Mouse (Mus musculus): ENCODE data around the gene Yars. TPM values are rescaled to one million over a fixed set of nuclear protein-coding genes. Genes with fewer than 3 reads are reported as not detected.

Gene Yars
- polyA plus RNA-seq, 1 experiment from 2014 or later, result 69.8 TPM

- no peak for ATAC-seq (ENCODE audit: borderline replicate concordance, extremely low read depth, low FRiP score, low TSS enrichment)
These were observed 44.9 kb downstream of the Yars start for GRCm38 (mm10) chr4:129234488-129234887.

GRCm38 (mm10) chr4:129235147-129235546 is 45.6 kb downstream of the Yars start:
- no peaks in the 10 kb centered on the region for H3K27me3 ChIP-seq
- H3K4me1 ChIP-seq, result peaks cover 75% of the 10 kb centered on the region
- 63% methylated on average over 3 of the region's 3 CpGs for WGBS

More at GRCm38 (mm10) chr4:129234488-129234887, 44.9 kb downstream of the Yars start:
- Histone ChIP-seq H3K4me2 (0 out of 2 replicates have a peak overlapping the region, but pooled peaks have one; percentile 1), H3K27me3 (no peaks in the 10 kb centered on the region), H3K9me3 (no peaks in the 10 kb centered on the region), H3K36me3 (no peaks in the 10 kb centered on the region), H3K4me1 (peaks cover 73% of the 10 kb centered on the region), H3K27ac (peak overlapping the region; percentile 25; the same call in 1 of the 2 replicates), H3K4me3 (no peak overlapping the region), H3K9ac (no peak overlapping the region)
- 19% methylated on average over 7 of the region's 7 CpGs for WGBS

GRCm38 (mm10) chr4:129236236-129236813 is 46.8 kb downstream of the Yars start:
- Histone ChIP-seq H3K9me3 (no peaks in the 10 kb centered on the region), H3K4me2 (no peak overlapping the region), H3K4me1 (peaks cover 69% of the 10 kb centered on the region), H3K4me3 (no peak overlapping the region), H3K9ac (no peak overlapping the region), H3K27ac (no peak overlapping the region), H3K27me3 (no peaks in the 10 kb centered on the region), H3K36me3 (no peaks in the 10 kb centered on the region)
- 73% methylated on average over 8 of the region's 8 CpGs for WGBS
- ATAC-seq (ENCODE audit: borderline replicate concordance, extremely low read depth, low FRiP score, low TSS enrichment), result no peak

More at GRCm38 (mm10) chr4:129235147-129235546, 45.6 kb downstream of the Yars start:
- H3K4me3 ChIP-seq, result no peak overlapping the region
- no peaks in the 10 kb centered on the region for H3K9me3 ChIP-seq
- no peak for ATAC-seq (ENCODE audit: borderline replicate concordance, extremely low read depth, low FRiP score, low TSS enrichment)
- H3K36me3 ChIP-seq, result no peaks in the 10 kb centered on the region
- H3K9ac ChIP-seq, result no peak overlapping the region
- H3K27ac ChIP-seq, result no peak overlapping the region
- H3K4me2 ChIP-seq, result no peak overlapping the region

- Histone ChIP-seq H3K4me1 (peaks cover 64% of the 10 kb centered on the region), H3K9ac (peak overlapping the region; percentile 63; the same call in 1 of the 2 replicates), H3K27ac (no peak overlapping the region), H3K4me3 (peak overlapping the region; percentile 74), H3K9me3 (no peaks in the 10 kb centered on the region), H3K36me3 (no peaks in the 10 kb centered on the region), H3K4me2 (peak overlapping the region; percentile 99), H3K27me3 (no peaks in the 10 kb centered on the region)
- WGBS, result 10% methylated on average over 21 of the region's 21 CpGs
- ATAC-seq (ENCODE audit: borderline replicate concordance, extremely low read depth, low FRiP score, low TSS enrichment), result no peak
These were observed 48.4 kb downstream of the Yars start for GRCm38 (mm10) chr4:129237843-129238441.

GRCm38 (mm10) chr4:129238579-129239016 is 49.0 kb downstream of the Yars start:
- no peaks in the 10 kb centered on the region for H3K9me3 ChIP-seq
- H3K4me3 ChIP-seq, result peak overlapping the region; percentile 74
- 1% methylated on average over 23 of the region's 23 CpGs for WGBS
- no peaks in the 10 kb centered on the region for H3K36me3 ChIP-seq
- no peaks in the 10 kb centered on the region for H3K27me3 ChIP-seq
- H3K4me1 ChIP-seq, result peaks cover 64% of the 10 kb centered on the region
- H3K27ac ChIP-seq, result no peak overlapping the region
- H3K9ac ChIP-seq, result peak overlapping the region; percentile 63
- H3K4me2 ChIP-seq, result peak overlapping the region; percentile 99
- ATAC-seq (ENCODE audit: borderline replicate concordance, extremely low read depth, low FRiP score, low TSS enrichment), result peak; percentile 8; the same call in 1 of the 2 replicates

DNA sequence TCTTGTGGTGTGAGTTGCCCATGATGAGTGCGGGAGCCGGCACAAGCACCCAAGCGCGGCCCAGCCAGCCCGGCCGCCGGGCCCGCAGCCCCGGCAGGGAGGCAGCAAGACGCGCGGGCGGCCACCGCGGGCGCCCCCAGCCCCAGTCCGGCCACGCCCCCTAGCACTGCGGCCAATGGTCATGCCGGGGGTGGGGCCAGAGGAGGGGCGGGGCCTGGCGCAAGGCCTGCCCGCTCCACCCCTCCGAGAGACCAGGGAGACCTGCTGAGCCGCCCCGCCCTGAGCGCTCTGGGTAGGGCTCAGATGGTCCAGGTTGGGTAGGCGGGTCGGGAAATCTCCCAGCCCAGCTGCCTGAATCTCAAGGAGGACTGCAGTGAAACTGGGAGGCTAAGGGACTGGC is 49.5 kb downstream of the Yars start:
- H3K4me1 ChIP-seq, result peaks cover 62% of the 10 kb centered on the region
- H3K9me3 ChIP-seq, result no peaks in the 10 kb centered on the region
- peak overlapping the region; percentile 99 for H3K4me2 ChIP-seq
- peak overlapping the region; percentile 63 for H3K9ac ChIP-seq
- under 1% methylated on average over 29 of the region's 29 CpGs for WGBS
- no peak overlapping the region for H3K27ac ChIP-seq
- no peaks in the 10 kb centered on the region for H3K27me3 ChIP-seq
- ATAC-seq (ENCODE audit: borderline replicate concordance, extremely low read depth, low FRiP score, low TSS enrichment), result peak; percentile 86
- peak overlapping the region; percentile 74 for H3K4me3 ChIP-seq
- no peaks in the 10 kb centered on the region for H3K36me3 ChIP-seq

DNA sequence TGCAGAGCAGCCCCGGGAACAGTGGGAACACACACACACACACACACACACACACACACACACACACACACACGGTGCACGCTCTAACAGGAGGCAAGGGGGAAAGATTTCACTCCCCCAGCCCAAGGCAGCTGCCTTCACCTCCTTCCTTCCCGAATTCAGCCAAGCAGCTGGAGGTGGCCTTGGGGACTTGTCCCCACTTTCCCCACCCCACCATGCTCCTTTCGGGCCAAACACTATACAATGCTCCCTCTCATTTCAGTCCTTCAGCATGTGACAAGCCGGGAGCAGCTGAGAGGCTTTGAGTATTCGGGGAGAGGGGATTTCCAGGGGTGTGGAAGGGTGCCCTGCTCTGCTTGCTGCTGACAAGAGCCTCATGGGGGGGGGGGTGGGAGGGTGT is 52.3 kb downstream of the Yars start:
- Histone ChIP-seq H3K4me3 (no peak overlapping the region), H3K9me3 (no peaks in the 10 kb centered on the region), H3K4me1 (peaks cover 64% of the 10 kb centered on the region), H3K27me3 (peaks cover 7% of the 10 kb centered on the region; the same call in 1 of the 2 replicates), H3K27ac (0 out of 2 replicates have a peak overlapping the region, but pooled peaks have one; percentile 13), H3K4me2 (no peak overlapping the region), H3K9ac (no peak overlapping the region), H3K36me3 (no peaks in the 10 kb centered on the region)
- ATAC-seq (ENCODE audit: borderline replicate concordance, extremely low read depth, low FRiP score, low TSS enrichment), result no peak
- WGBS, result 21% methylated on average over 7 of the region's 7 CpGs

DNA sequence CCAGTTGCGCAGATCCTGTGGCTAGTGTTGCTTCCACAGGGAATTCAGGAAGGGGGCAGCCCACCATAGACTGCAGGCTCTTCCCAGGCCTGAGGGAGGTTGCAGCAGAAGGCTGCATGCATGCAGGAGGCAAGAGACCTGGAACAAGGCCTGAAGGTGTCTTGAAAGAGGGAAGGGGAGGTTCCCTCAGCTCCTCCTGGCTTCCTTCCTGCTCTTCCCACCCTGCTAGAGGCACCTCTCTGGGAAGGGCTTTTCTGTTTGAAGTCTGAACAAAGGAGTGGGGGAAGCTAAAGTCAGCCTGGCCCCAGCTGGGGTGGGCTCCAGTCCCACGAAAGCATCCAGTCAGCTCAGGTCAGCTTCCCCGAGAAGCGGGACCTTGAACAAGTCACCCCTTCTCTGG is 52.8 kb downstream of the Yars start:
- H3K4me3 ChIP-seq, result no peak overlapping the region
- peaks cover 64% of the 10 kb centered on the region for H3K4me1 ChIP-seq
- H3K27ac ChIP-seq, result 0 out of 2 replicates have a peak overlapping the region, but pooled peaks have one; percentile 13
- no peaks in the 10 kb centered on the region for H3K36me3 ChIP-seq
- H3K9ac ChIP-seq, result no peak overlapping the region
- WGBS, result 33% methylated on average over 4 of the region's 4 CpGs
- no peak for ATAC-seq (ENCODE audit: borderline replicate concordance, extremely low read depth, low FRiP score, low TSS enrichment)
- H3K4me2 ChIP-seq, result no peak overlapping the region
- no peaks in the 10 kb centered on the region for H3K9me3 ChIP-seq
- peaks cover 12% of the 10 kb centered on the region for H3K27me3 ChIP-seq

DNA sequence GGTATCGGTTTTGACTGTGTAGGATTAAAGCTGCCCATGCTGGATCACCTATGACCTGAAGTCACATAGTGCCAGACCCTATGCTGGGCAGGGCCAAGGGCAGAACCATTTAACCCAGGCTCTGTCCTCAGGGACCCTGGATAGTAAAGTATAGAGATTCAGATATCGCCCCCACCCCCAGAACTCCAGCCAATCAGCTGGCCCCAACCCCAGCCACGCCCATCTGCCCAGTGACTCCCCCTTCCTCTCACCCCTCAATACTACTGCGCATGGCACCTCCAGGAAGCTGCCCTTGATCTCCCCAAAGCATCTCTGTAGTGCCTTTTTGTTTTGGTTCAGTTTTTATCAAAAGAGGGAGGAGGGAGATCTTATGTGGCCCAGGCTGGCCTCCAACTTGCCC is 53.2 kb downstream of the Yars start:
- ATAC-seq (ENCODE audit: borderline replicate concordance, extremely low read depth, low FRiP score, low TSS enrichment), result no peak
- no peak overlapping the region for H3K4me2 ChIP-seq
- 0 out of 2 replicates have a peak overlapping the region, but pooled peaks have one; percentile 13 for H3K27ac ChIP-seq
- no peak overlapping the region for H3K9ac ChIP-seq
- no peaks in the 10 kb centered on the region for H3K36me3 ChIP-seq
- H3K9me3 ChIP-seq, result no peaks in the 10 kb centered on the region
- H3K27me3 ChIP-seq, result peaks cover 16% of the 10 kb centered on the region
- 54% methylated on average over 4 of the region's 4 CpGs for WGBS
- H3K4me1 ChIP-seq, result peaks cover 64% of the 10 kb centered on the region
- no peak overlapping the region for H3K4me3 ChIP-seq

DNA sequence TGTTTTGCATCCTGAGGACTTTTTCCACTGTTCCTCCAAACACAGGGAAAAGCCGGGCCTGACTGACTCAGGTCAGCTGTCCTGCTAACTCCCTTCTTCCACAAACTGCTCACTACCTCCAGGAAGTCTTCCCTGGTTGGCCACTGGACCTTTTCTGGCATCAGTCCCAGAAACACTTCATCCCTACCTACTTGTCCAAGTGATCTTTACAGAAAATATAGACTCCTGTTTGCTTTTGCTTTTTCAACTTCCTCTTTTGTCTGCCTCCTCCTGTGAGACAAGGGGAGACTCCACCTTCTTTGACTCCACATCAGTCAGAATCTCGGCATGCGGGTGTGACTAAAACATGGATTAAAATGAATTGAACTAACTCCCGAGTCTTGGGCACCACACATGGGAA is 55.2 kb downstream of the Yars start:
- Histone ChIP-seq H3K27me3 (peaks cover 29% of the 10 kb centered on the region), H3K4me3 (no peak overlapping the region), H3K4me2 (0 out of 2 replicates have a peak overlapping the region, but pooled peaks have one; percentile 5), H3K4me1 (peaks cover 58% of the 10 kb centered on the region), H3K27ac (no peak overlapping the region), H3K9ac (no peak overlapping the region), H3K9me3 (no peaks in the 10 kb centered on the region), H3K36me3 (no peaks in the 10 kb centered on the region)
- no peak for ATAC-seq (ENCODE audit: borderline replicate concordance, extremely low read depth, low FRiP score, low TSS enrichment)
- 30% methylated on average over 4 of the region's 4 CpGs for WGBS

GRCm38 (mm10) chr4:129246360-129247301 is 57.1 kb downstream of the Yars start:
- Histone ChIP-seq H3K36me3 (no peaks in the 10 kb centered on the region), H3K27me3 (peaks cover 43% of the 10 kb centered on the region), H3K4me3 (peak overlapping the region; percentile 48), H3K4me2 (peak overlapping the region; percentile 90), H3K9ac (peak overlapping the region; percentile 13; the same call in 1 of the 2 replicates), H3K4me1 (peaks cover 66% of the 10 kb centered on the region), H3K27ac (no peak overlapping the region), H3K9me3 (no peaks in the 10 kb centered on the region)
- WGBS, result 35% methylated on average over 15 of the region's 15 CpGs
- no peak for ATAC-seq (ENCODE audit: borderline replicate concordance, extremely low read depth, low FRiP score, low TSS enrichment)
